Mouse (Mus musculus): ENCODE measurements around the gene Bmp2k. TPM values are rescaled to one million over a fixed set of nuclear protein-coding genes. Genes with fewer than 3 reads are reported as not detected.

The Bmp2k gene
- polyA plus RNA-seq, 1 experiment from 2014 or later = 9.2 TPM

DNA sequence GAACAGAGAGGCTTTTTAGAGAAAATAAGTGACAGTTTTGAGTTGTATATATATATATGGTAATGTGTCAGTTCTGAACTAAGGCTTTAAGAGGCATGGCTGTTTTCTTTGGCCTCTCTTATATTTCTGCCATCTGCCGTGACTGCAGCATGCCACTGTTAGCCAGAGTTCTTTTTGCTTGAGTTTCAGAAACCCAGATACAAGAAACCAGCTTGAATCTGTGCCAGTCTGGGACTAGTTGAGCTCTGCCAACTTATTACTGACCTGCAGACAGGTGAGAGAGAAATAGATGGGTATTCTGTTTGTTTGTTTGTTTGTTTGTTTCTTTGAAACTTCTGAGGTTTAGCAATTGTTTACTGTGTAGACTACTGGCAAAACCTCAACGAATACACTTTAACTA is 137.8 kb downstream of the Bmp2k start:
- no peaks in the 10 kb centered on the region for H3K27me3 ChIP-seq (replicated peaks)
- H3K36me3 ChIP-seq (replicated peaks) = no peaks in the 10 kb centered on the region
- no peak overlapping the region for H3K4me2 ChIP-seq
- WGBS = 87% methylated on average over 2 of the region's 2 CpGs
- H3K9me3 ChIP-seq = no peaks in the 10 kb centered on the region
- no peak overlapping the region for H3K4me3 ChIP-seq
- ATAC-seq (replicated peaks) = no peak
- no peak overlapping the region for H3K9ac ChIP-seq
- H3K27ac ChIP-seq = no peak overlapping the region
- H3K4me1 ChIP-seq = no peaks in the 10 kb centered on the region

Other genes with a start within 250 kb of the Bmp2k start
- 30.5 and 34.9 TPM in 2 replicates for gene Anxa3, start 204.3 kb upstream of the Bmp2k start, polyA plus RNA-seq (2015; fragmentation: Nextera tagmentation; extraction: Ambion mirVana)
- gene Paqr3, start 113.9 kb downstream of the Bmp2k start, polyA plus RNA-seq (2015; fragmentation: Nextera tagmentation; extraction: Ambion mirVana) = 26.7 and 28.3 TPM in 2 replicates